Mouse (Mus musculus): ENCODE measurements around the gene Supt16. TPM values are rescaled to one million over a fixed set of nuclear protein-coding genes. Genes with fewer than 3 reads are reported as not detected.

Supt16 gene
- polyA plus RNA-seq, 1 experiment from 2014 or later, result 43.6 TPM

Other genes with a start within 250 kb of the Supt16 start
- 69.0 and 72.9 TPM in 2 replicates for gene Arhgef40, start 212.7 kb downstream of the Supt16 start, polyA plus RNA-seq (2015; fragmentation: Nextera tagmentation; extraction: Ambion mirVana)
- not detected in 2 replicates for gene Tmem253, start 181.8 kb downstream of the Supt16 start, polyA plus RNA-seq (2015; fragmentation: Nextera tagmentation; extraction: Ambion mirVana)
- gene Zfp219, start 176.7 kb downstream of the Supt16 start, polyA plus RNA-seq (2015; fragmentation: Nextera tagmentation; extraction: Ambion mirVana), result 32.3 and 32.5 TPM in 2 replicates
- gene Olfr221, start 155.0 kb downstream of the Supt16 start, polyA plus RNA-seq (2015; fragmentation: Nextera tagmentation; extraction: Ambion mirVana), result not detected in 2 replicates
- gene Hnrnpc, start 93.4 kb downstream of the Supt16 start, polyA plus RNA-seq (2015; fragmentation: Nextera tagmentation; extraction: Ambion mirVana), result 631 and 750 TPM in 2 replicates
- 45.3 and 52.9 TPM in 2 replicates for gene Rpgrip1, start 86.7 kb downstream of the Supt16 start, polyA plus RNA-seq (2015; fragmentation: Nextera tagmentation; extraction: Ambion mirVana)
- 35.8 and 47.6 TPM in 2 replicates for gene Chd8, start 60.4 kb upstream of the Supt16 start, polyA plus RNA-seq (2015; fragmentation: Nextera tagmentation; extraction: Ambion mirVana)
- 52.7 and 58.5 TPM in 2 replicates for gene Tox4, start 81.7 kb upstream of the Supt16 start, polyA plus RNA-seq (2015; fragmentation: Nextera tagmentation; extraction: Ambion mirVana)
- 57.2 and 64.7 TPM in 2 replicates for gene Rab2b, start 82.1 kb upstream of the Supt16 start, polyA plus RNA-seq (2015; fragmentation: Nextera tagmentation; extraction: Ambion mirVana)
- 53.2 and 60.8 TPM in 2 replicates for gene Mettl3, start 107.7 kb upstream of the Supt16 start, polyA plus RNA-seq (2015; fragmentation: Nextera tagmentation; extraction: Ambion mirVana)
- 44.5 and 47.5 TPM in 2 replicates for gene Sall2, start 131.3 kb upstream of the Supt16 start, polyA plus RNA-seq (2015; fragmentation: Nextera tagmentation; extraction: Ambion mirVana)
- gene Olfr1513, start 159.0 kb upstream of the Supt16 start, polyA plus RNA-seq (2015; fragmentation: Nextera tagmentation; extraction: Ambion mirVana), result not detected in 2 replicates
- 0.13 TPM in 1 of 2 replicates, not detected in the other for gene Olfr1512, start 181.8 kb upstream of the Supt16 start, polyA plus RNA-seq (2015; fragmentation: Nextera tagmentation; extraction: Ambion mirVana)
- 0.33 and 0.47 TPM in 2 replicates for gene Olfr1511, start 200.0 kb upstream of the Supt16 start, polyA plus RNA-seq (2015; fragmentation: Nextera tagmentation; extraction: Ambion mirVana)
- not detected in 2 replicates for gene Olfr1510, start 217.0 kb upstream of the Supt16 start, polyA plus RNA-seq (2015; fragmentation: Nextera tagmentation; extraction: Ambion mirVana)
- not detected in 2 replicates for gene Olfr1509, start 245.6 kb upstream of the Supt16 start, polyA plus RNA-seq (2015; fragmentation: Nextera tagmentation; extraction: Ambion mirVana)

Data from neural tube, embryonic 13.5 days (tissue).